Mouse (Mus musculus) ES-E14 (cell line): ENCODE data around the gene Katnal1.

Source experiments
- HCFC1 ChIP-seq: IDR thresholded peaks from 2 replicates; pipeline ENCODE4 v1.6.1; 2012; ENCODE audit warnings: low read length, inconsistent platforms, borderline replicate concordance; ENCODE audit not compliant: insufficient read depth
- ZC3H11A ChIP-seq: IDR thresholded peaks from 2 replicates; pipeline ENCODE4 v1.6.1; 2012; ENCODE audit warnings: low read depth, mild to moderate bottlenecking, inconsistent platforms, low read length, borderline replicate concordance

DNA sequence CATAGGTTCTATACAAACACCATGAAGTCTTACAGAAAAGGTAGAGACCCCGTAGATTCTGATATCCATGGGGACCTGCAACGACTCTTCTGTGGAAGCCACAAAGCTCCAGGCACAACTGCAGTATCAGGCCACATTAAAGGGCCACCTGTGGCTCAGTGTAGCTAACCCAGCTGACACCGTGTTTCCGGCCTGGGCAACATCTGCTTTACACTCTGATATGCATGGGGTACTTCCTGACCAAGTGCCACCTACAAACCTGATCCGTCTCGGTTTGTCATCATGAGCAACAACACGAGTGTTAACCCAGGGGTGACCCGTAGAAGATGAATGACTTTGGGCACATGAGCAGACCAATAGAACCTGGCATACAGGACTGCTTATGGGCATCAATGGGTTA lies 47.8 kb upstream of the Katnal1 start:
- TF ChIP-seq HCFC1 (no peak), ZC3H11A (no peak)
